Mouse (Mus musculus): ENCODE data around the gene Crygc. TPM values are rescaled to one million over a fixed set of nuclear protein-coding genes. Genes with fewer than 3 reads are reported as not detected.

The Crygc gene
- total RNA-seq (2021) = not detected
- long read RNA-seq, experiment 1 = 0 reads
- long read RNA-seq, experiment 2 = 0 reads

DNA sequence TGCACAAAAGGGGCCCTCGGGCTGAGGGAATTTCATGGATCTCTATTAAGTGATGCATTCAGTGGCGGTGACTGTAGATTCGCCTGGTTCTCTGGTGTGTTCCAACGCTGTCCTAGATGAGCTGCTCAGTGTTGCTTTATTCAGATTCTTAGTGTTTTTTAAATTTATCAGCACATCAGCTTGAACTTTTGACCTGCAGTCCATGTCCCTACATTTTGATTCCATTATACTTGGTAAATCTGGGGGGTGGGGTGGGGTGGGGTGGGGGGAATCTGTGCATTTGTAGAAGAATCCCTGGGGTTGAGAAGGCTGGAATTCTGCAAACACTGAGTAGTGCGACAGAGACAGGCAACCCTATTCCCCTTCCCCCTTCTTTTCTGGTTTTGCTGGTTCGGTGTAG is at the start of gene Crygc:
Crygc (minus strand) TSS at position 101 of the 400 bp plus-strand sequence.
- DNase-seq = no peak

DNA sequence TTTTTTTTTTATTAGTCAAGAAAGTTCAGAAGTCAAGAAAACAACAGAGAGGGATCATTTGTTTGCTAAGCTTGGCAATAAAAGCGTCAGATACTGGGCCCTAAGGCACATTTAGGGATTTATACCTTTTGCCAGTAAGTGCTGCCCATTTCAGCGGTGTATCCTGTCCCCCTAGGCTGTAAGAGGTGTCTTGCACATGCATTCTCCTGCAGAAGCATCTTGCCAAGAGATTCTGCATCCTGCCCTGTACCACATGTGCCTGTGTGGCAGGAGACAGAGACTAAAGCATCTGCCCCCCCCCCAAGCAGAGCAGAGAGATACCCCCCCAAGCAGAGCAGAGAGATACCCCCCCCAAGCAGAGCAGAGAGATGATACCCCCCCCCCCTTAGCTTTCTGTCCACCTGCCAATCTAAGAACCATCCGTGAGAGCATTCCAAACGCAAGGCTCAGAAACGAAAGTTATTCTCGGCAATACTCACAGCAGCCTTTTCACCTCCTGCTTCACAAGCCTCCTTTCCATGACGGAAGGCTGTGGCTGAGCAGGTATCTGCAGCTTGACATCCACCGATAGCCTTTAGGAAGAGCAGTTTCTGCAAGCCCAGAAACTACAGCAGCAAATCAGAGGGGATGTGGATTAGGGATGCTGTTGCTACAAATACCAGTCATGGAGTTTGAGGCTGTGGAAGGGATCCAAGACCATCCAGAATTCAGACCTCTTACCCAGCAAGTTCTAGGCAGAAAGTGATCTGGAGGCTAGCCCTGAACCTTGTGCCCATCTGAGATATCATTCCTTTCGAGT is 49.3 kb upstream of the Crygc start, which contains the start of gene D630023F18Rik:
D630023F18Rik (minus strand) TSS at position 641 of the 799 bp plus-strand sequence.
- DNase-seq = no peak

DNA sequence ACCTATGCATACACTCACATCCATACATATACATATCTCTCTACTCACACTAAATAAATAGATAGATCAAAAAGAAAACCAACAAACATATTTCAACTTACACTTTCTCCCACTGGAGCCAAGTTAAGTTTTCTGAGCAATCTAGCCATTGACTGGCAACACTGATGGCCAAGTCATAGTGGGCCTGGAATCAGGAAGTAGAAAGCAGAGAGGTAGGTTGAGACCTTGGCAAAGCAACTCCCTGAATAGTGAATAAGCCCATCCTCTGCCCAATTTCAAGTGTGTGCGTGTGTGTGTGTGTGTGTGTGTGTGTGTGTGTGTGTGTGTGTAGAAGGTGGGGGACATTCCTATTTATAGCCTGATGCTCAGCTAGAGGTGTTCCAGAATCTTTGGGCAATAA is 45.9 kb upstream of the Crygc start, which contains the start of gene Gm28845:
Gm28845 (minus strand) TSS at position 121 of the 400 bp plus-strand sequence.
- no peak for DNase-seq

GRCm38 (mm10) chr1:65118150-65118913 is 44.8 kb upstream of the Crygc start:
- DNase-seq = no peak

- peak; percentile 10 to 11 for DNase-seq
Observed at GRCm38 (mm10) chr1:65113536-65114172, 40.2 kb upstream of the Crygc start.

- peak; percentile 27 to 49 for DNase-seq
Observed at GRCm38 (mm10) chr1:65112807-65113196, 39.3 kb upstream of the Crygc start.

- peak; percentile 75 to 88 for DNase-seq
Observed at GRCm38 (mm10) chr1:65112031-65112806, 38.7 kb upstream of the Crygc start.

DNA sequence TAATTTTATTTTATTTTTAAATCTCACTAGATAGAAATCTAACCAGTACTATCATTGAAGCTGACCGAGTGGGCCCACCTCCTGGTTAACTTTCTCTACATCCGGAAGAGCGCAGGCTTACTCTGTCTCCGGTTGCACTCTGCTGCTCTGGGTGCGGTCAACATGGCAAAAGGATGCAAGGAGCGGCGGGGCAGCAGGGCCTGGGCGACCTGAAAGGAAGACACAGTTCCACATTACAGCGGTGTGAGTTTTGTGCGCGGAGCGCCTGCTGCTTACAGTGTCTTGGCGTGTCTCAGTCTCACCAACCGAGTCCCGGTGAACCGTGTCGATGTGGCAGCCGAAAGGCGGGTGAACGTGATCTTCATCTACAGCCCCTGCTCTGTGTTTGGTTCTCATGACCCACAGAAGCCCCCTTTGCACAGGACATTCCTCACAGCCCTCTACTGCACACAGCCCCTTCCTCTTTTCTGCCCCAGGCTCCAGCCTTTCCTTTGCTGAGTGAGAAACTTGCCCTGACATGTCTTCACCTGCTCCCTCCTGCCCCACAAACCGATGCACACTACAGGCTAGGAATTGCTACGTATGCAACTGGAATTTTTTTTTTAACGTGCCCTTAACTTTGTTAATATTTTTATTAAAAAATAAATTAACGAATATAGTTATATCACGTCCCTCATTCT is 36.4 kb upstream of the Crygc start:
- DNase-seq = no peak

- no peak for DNase-seq
Observed at GRCm38 (mm10) chr1:65109196-65109595, 35.7 kb upstream of the Crygc start.

GRCm38 (mm10) chr1:65107654-65108279 is 34.3 kb upstream of the Crygc start:
- no peak for DNase-seq

DNA sequence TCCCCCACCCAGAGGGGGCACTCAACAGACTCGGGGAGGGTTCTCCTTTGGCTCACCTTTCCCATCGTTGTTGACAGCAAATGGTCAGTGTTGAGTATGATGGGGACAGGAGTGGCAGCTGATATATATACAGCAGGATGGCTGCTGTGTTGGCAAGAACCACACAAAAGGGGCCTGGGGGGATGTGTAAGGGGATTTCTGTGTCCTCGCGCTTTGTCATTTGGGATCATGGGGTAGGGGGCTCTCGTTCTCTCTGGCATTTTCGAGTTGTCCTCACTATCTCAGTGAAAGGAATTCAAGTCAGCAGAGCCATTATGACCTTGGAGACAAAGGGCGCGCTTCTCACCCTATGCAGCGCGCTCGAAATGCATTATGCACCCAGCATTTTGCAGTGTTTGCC is 29.8 kb upstream of the Crygc start, which contains the start of gene Cryga:
Cryga (minus strand) TSS at position 101 of the 400 bp plus-strand sequence.
- no peak for DNase-seq

- no peak for DNase-seq
Observed at GRCm38 (mm10) chr1:65096953-65097352, 23.5 kb upstream of the Crygc start.

DNA sequence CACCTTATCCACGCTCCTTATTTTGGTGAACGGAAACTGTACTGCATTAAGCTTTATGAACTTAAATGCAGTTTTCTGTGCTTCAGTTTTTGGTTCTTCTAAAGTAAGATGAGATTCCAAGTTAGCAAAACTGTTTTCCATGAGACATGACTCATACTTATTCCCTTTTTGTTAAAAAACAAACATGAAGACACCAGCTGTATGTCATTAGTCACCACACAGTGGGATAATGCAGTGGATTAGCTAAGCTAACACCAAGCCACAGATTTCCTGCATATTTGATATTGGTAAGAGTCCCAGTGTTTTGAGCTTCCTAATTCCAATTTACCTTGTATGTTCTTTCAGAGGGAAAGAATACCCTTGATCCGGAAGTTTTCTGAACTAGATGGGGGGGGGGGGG is 18.1 kb upstream of the Crygc start:
- DNase-seq = no peak

DNA sequence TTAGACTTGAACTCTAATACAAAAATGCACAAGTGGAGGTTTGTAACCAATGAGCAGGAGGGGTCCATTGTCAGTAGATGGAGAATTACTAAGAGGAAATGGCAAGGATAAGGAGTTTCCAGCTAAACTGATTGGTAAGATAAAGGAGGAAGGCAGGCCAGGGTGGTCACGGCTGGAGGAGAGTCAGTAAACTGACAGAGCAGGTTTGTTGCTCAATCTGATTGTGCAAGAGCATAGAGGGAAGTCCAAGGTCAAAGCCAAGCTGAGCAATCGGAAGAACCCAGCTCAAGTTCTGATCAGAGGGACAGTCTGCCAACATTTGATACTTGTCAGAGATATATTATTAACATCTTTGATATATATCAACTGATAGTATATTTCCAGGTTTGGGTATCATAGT is 16.9 kb upstream of the Crygc start:
- DNase-seq = peak; percentile 47 to 54

- DNase-seq = no peak
Observed at GRCm38 (mm10) chr1:65088567-65089356, 15.3 kb upstream of the Crygc start.

GRCm38 (mm10) chr1:65082188-65082587 is 8.7 kb upstream of the Crygc start, which contains the start of gene Crygb:
Gene Crygb, minus strand, starts transcription at chr1:65082288.
- no peak for DNase-seq

DNA sequence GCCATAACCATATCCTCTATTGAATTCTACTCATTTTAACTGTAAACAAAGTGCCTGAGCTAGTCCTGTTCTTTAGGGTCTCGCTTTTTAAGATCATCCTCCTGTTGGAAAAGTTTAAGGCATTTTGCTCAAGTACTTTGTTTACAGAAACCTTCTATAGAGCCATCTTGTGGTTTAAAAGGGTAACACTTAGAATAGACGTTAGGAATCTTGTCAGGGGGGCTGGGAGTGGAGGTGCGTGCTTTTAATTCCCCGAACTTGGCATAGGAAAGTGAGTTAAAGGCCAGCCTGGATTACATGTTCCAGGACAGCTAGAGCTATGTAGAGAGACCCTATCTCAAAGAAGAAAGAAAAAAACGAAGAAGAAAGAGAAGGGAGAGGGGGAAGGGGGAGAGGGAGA is 2.1 kb upstream of the Crygc start:
- DNase-seq = peak in 1 of 2 experiments; percentile 12

- DNase-seq = no peak
Observed at GRCm38 (mm10) chr1:65067842-65068241, 5.6 kb downstream of the Crygc start.

DNA sequence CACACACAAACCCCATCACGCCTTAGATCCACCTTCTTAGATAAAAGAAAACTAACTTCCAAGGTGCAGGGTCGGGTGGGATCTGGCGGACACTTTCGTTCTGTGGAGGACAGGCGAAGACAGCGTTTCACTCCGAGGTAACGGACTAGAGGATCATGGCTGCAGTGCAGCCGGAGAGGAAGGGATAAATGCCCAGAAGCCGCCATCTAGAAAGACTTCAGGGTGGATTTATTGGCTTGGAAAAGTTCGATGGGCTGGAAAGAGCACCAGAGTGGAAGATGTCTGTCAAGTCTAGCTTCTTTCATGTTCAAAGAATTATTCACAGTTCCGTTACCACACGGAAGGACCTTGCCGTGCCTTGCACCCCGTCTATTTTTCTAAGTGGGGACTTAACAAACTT is 9.3 kb downstream of the Crygc start:
- DNase-seq = no peak

DNA sequence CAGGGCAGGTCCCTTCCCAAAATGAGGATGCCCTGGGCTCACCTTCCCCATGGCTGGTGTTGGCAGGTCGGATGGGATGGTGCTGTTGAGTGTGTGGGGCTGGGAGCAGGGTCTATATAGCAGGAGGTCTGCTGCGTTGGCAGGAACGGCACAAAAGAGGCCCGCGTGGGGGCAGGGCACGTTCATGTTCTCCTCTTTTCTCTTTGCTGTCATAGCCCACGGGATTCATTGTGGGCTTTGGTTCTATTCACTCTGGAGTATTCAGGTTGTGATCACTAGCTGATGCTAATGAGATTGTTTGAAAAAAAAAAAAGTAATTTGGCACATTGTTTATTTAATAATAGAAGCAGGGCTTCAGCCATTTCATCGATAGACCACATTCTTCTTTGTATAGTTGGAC is 10.1 kb downstream of the Crygc start, which contains the start of gene Crygd:
Crygd (minus strand) TSS at position 101 of the 400 bp plus-strand sequence.
- DNase-seq = no peak
